Mouse (Mus musculus) kidney, adult 2 months (tissue): ENCODE measurements around the gene Hk2. TPM values are rescaled to one million over a fixed set of nuclear protein-coding genes. Genes with fewer than 3 reads are reported as not detected.

Experiments
- DNase-seq: peaks from one replicate; pipeline ENCODE4 v3.0.0; 2021
- H3K27ac ChIP-seq: fragments of 200-500 bp; 2 replicates; pipeline ENCODE4 v1.5.1; 2012; ENCODE audit warnings: low read depth, low read length, control low read depth, inconsistent platforms; ENCODE audit not compliant: insufficient read depth
- H3K27me3 ChIP-seq: fragments of 200-500 bp; replicated peaks from 2 replicates; pipeline ENCODE4 v1.6.1; 2012; ENCODE audit warnings: mild to moderate bottlenecking, moderate library complexity, low read length, inconsistent platforms; ENCODE audit not compliant: control insufficient read depth, insufficient read depth
- H3K36me3 ChIP-seq: fragments of 200-500 bp; 2 replicates; pipeline ENCODE4 v1.6.1; 2012; ENCODE audit warnings: mild to moderate bottlenecking, moderate library complexity, low read length, inconsistent platforms; ENCODE audit not compliant: control insufficient read depth, insufficient read depth
- H3K4me1 ChIP-seq: fragments of 200-500 bp; 2 replicates; pipeline ENCODE4 v1.6.1; 2011; ENCODE audit warnings: low read length; ENCODE audit not compliant: control insufficient read depth, insufficient read depth
- H3K4me3 ChIP-seq: fragments of 200-500 bp; 2 replicates; pipeline ENCODE4 v1.5.1; 2011; ENCODE audit warnings: mild to moderate bottlenecking, low read depth, low read length, control low read depth; ENCODE audit not compliant: insufficient read depth
- CTCF ChIP-seq: fragments of 200-500 bp; conservative IDR thresholded peaks from 2 replicates; pipeline ENCODE4 v1.5.1; 2011; ENCODE audit warnings: low read depth, mild to moderate bottlenecking, control low read depth, low read length, moderate library complexity, mixed read lengths; ENCODE audit not compliant: insufficient read depth, insufficient read length
- POLR2A ChIP-seq: fragments of 200-500 bp; IDR thresholded peaks from one replicate; pipeline ENCODE4 v1.6.1; 2011; ENCODE audit warnings: low read depth, low read length, control low read depth
- WGBS: fragments of 180-500 bp; shearing (Covaris S2); methylation state at CpG from one replicate; pipeline ENCODE4 v1.1.7; 2018; 5-methylcytosine and 5-hydroxymethylcytosine counted together
- polyA plus RNA-seq: library from polyadenylated mRNA; depleted of rRNA; stranded (reverse); fragments of >200 nt; gene quantifications from 2 replicates; pipeline ENCODE4 v1.2.3, GENCODE M21; 2012

Gene Hk2
- polyA plus RNA-seq, 1 experiment, result 6.1 TPM

DNA sequence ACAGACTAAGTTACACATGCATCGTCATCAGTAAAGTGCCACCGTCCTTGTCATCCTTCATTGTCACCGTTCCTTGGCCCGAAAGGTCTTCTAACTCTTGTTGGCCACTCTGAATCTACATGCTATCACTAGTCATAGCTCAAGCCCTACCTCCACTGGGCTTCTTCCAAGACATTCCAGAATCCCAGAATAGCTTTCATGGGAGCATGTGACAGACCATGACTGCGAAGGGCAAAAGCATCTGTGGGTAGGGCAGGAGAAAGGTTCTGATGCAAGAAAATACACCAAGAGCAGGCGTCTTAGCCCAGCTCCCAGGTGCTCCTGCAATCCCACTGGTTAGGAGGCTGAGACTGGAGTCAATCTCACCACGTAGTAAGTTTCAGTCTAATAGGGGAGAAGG lies 22.5 kb downstream of the Hk2 start:
- H3K4me1 ChIP-seq, result no peaks in the 10 kb centered on the region
- DNase-seq, result no peak
- 91% methylated on average over 7 of the region's 7 CpGs for WGBS

DNA sequence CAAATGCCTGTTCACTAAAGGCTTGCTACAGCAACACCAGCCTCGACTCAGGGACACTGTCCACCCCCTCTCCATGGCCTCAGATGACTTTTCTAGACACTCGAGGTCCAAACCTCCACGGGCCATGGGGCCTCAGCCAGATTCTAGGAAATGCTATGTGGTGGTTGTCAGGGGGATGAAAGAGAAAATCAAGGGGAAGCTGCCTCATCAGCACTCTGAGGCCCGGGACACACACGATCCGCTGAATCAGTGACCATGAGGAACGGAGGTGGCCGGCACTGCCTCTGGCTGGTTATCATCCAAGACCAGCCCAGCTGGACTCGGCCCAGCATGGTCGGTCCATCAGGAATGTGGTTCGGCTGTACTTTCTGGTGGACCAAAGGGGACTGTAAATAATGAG lies 23.2 kb downstream of the Hk2 start:
- Histone ChIP-seq H3K27ac (no peak overlapping the region), H3K27me3 (no peaks in the 10 kb centered on the region), H3K4me3 (no peak overlapping the region), H3K4me1 (no peaks in the 10 kb centered on the region), H3K36me3 (no peaks in the 10 kb centered on the region)
- 76% methylated on average over 11 of the region's 11 CpGs for WGBS
- TF ChIP-seq POLR2A, result no peak
- no peak for TF ChIP-seq CTCF
- peak; percentile 20 for DNase-seq

More for the DNA sequence above, 22.5 kb downstream of the Hk2 start:
- no peak overlapping the region for H3K4me3 ChIP-seq
- H3K27me3 ChIP-seq, result no peaks in the 10 kb centered on the region
- no peak overlapping the region for H3K27ac ChIP-seq
- H3K36me3 ChIP-seq, result no peaks in the 10 kb centered on the region
- TF ChIP-seq CTCF (no peak), POLR2A (no peak)

DNA sequence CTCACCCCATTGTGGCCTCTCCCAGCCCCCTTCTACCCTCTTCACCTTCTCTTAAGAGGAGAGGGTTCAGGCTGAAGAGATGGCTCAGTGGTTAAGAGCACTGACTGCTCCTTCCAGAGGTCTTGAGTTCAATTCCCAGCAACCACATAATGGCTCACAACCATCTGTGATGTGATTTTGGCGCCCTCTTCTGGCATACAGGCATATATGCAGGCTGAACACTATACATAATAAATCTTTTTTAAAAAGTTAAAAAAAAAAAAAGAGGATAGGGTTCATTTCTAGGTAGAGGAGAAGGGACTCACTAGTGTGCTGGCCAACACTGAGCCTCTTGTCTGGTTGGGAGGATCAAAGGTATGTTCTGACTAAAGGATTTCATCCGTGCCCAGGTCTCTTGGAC lies 24.2 kb downstream of the Hk2 start:
- 63% methylated on average over 2 of the region's 2 CpGs for WGBS
- Histone ChIP-seq H3K27ac (no peak overlapping the region), H3K36me3 (no peaks in the 10 kb centered on the region), H3K4me1 (no peaks in the 10 kb centered on the region), H3K27me3 (no peaks in the 10 kb centered on the region), H3K4me3 (no peak overlapping the region)
- TF ChIP-seq POLR2A, result no peak
- no peak for TF ChIP-seq CTCF
- no peak for DNase-seq

DNA sequence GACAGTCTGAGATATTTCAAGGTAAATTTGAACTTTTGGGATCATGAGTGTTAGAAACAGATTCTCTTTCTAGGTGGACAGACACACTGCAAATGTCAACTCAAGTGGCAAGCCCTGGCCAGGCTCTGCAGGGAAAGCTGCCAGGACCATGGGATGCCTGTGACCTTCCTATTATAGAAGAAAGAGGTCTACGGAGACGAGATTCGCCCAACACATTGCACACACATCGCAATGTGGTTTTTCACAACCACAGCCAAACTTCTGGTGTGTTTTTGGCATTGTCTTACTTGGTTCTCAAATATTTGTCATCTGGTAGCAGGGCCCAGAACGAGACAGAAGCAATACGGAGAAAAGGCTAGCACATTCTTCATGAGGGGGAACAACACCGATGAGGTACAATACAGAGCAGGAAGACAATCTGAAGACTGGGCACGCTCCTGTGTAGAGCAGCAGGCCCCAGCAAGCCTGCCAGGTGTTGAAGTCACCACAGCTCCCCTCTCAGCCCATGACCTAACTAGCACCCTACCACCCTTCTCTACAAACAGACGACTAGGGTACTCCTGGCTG lies 26.1 kb downstream of the Hk2 start:
- no peak for TF ChIP-seq POLR2A
- no peak for TF ChIP-seq CTCF
- 93% methylated on average over 9 of the region's 9 CpGs for WGBS
- no peak overlapping the region for H3K27ac ChIP-seq
- no peak overlapping the region for H3K4me3 ChIP-seq
- no peaks in the 10 kb centered on the region for H3K27me3 ChIP-seq
- no peaks in the 10 kb centered on the region for H3K4me1 ChIP-seq
- H3K36me3 ChIP-seq, result no peaks in the 10 kb centered on the region
- no peak for DNase-seq

DNA sequence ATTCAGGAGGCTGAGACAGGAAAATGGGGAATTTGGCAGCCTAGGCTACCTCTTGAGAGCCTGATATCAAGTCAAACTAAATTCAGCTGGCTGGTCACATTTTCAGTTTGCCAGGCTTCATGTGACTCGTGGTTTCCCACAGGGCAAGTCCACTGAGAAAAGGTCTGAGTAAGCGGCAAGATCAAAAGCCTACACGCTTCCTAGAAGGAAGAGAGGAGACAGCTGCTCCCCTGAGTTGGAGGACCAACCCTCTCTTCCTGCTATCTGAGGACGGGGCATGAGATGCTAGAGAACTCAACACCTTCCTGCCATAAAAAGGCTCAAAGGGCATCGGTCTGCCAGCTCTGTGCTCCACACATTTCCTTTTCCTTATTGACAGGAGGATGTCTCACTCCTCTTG lies 27.2 kb downstream of the Hk2 start:
- Histone ChIP-seq H3K36me3 (no peaks in the 10 kb centered on the region), H3K27ac (no peak overlapping the region), H3K4me1 (no peaks in the 10 kb centered on the region), H3K27me3 (no peaks in the 10 kb centered on the region), H3K4me3 (no peak overlapping the region)
- WGBS, result 45% methylated on average over 5 of the region's 5 CpGs
- no peak for DNase-seq
- TF ChIP-seq POLR2A (no peak), CTCF (no peak)

DNA sequence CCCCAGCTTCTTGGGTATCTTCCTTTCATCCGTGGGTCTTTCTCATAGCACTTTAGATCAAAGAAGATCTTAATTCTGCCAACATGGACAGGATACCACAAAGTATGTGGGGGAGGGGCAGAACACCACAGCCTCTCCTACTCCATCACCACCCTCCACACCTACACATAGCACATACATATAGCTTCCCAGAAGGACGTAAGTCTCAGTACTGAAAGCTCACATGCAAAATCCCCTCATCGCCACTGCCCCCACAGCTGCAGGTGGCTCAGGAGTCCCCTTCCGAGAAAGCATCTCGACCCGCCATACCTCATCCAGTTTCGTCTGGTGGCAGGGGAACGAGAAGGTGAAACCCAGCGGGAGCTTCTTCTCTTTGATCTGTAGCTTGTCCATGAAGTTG lies 29.7 kb downstream of the Hk2 start:
- no peak for TF ChIP-seq CTCF
- no peak for TF ChIP-seq POLR2A
- Histone ChIP-seq H3K4me3 (no peak overlapping the region), H3K36me3 (no peaks in the 10 kb centered on the region), H3K4me1 (no peaks in the 10 kb centered on the region), H3K27me3 (no peaks in the 10 kb centered on the region), H3K27ac (no peak overlapping the region)
- 62% methylated on average over 9 of the region's 9 CpGs for WGBS
- DNase-seq, result no peak

DNA sequence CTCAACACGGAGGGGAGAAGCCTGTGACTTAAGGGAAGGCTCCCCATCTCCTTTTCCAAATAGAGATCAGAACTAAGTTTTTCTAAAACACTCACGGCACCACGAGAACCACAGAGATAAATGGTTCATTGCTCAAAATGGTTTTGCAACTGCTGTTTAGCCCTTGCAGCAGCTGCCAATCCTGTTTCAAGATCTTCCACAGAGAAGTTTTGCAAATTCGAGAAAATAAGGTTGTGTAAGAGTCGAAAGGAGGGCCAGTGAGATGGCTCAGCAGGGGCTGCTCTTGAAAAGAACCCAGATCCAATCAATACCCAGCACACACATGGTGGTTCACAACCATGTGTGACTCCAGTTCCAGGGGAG lies 32.8 kb downstream of the Hk2 start:
- 87% methylated on average over 5 of the region's 5 CpGs for WGBS
- no peak overlapping the region for H3K4me3 ChIP-seq
- H3K27ac ChIP-seq, result no peak overlapping the region
- no peaks in the 10 kb centered on the region for H3K36me3 ChIP-seq
- H3K4me1 ChIP-seq, result no peaks in the 10 kb centered on the region
- H3K27me3 ChIP-seq, result no peaks in the 10 kb centered on the region
- no peak for DNase-seq
- TF ChIP-seq CTCF (no peak), POLR2A (no peak)

DNA sequence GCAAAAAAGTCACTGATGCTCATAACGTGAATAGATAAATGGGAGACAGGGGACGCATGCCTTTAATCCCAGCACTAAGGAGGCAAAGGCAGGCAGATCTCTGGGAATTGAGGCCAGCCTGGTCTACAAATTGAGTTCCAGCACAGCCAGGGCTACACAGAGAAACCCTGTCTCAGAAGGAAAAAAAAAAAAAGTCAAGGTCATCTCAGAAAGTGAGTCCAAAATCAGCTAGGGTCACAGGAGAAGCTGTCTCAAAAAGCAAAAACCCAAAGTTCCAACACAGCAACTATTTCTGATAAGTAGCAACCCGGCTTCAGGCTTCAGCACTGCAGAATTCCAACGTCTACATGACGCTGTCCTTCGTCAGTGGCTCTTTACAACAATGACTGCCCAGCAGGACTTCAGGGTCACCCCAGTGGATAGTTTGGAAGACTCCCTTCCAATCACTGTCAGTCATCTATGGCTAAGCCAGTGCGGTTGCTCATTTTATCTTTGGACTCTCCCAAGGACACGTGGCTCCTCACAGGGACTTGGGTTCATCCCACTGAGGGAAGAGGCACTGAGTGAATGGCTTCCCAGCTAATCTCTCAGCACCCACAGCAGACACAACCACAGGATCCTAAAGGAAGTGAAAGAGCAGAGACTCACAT lies 33.3 kb downstream of the Hk2 start:
- no peak for DNase-seq
- WGBS, result 87% methylated on average over 8 of the region's 8 CpGs

More for the DNA sequence above, 33.3 kb downstream of the Hk2 start:
- H3K27me3 ChIP-seq, result no peaks in the 10 kb centered on the region
- TF ChIP-seq POLR2A (no peak), CTCF (no peak)
- H3K27ac ChIP-seq, result no peak overlapping the region
- H3K4me1 ChIP-seq, result no peaks in the 10 kb centered on the region
- H3K36me3 ChIP-seq, result no peaks in the 10 kb centered on the region
- H3K4me3 ChIP-seq, result no peak overlapping the region
